Mouse (Mus musculus): Measurements from ENCODE around the gene Tnpo2. TPM values are rescaled to one million over a fixed set of nuclear protein-coding genes. Genes with fewer than 3 reads are reported as not detected.

The Tnpo2 gene
- 100 to 1,000 TPM; 145 to 159 TPM for total RNA-seq (2021)

GRCm38 (mm10) chr8:85036718-85037365, at the start of gene Tnpo2:
TSS of gene Tnpo2 (plus strand) at chr8:85036915.
- peak; percentile 73 to 78 for DNase-seq (ENCODE audit: extremely low spot score in 1 of 2, low spot score in 1 of 2)

GRCm38 (mm10) chr8:84987388-84987787, 49.3 kb upstream of the Tnpo2 start:
- no peak for DNase-seq (ENCODE audit: extremely low spot score in 1 of 2, low spot score in 1 of 2)

- no peak for DNase-seq (ENCODE audit: extremely low spot score in 1 of 2, low spot score in 1 of 2)
Observed at GRCm38 (mm10) chr8:84987903-84988302, 48.8 kb upstream of the Tnpo2 start.

- DNase-seq (ENCODE audit: extremely low spot score in 1 of 2, low spot score in 1 of 2), result no peak
Observed at GRCm38 (mm10) chr8:84989311-84989731, 47.4 kb upstream of the Tnpo2 start.

- peak; percentile 85 to 89 for DNase-seq (ENCODE audit: extremely low spot score in 1 of 2, low spot score in 1 of 2)
Observed at GRCm38 (mm10) chr8:84989810-84990209, 46.9 kb upstream of the Tnpo2 start.

- peak; percentile 88 to 93 for DNase-seq (ENCODE audit: extremely low spot score in 1 of 2, low spot score in 1 of 2)
Observed at GRCm38 (mm10) chr8:84990349-84990748, 46.4 kb upstream of the Tnpo2 start, which contains the start of gene Hook2. TSS of gene Hook2 (plus strand) at chr8:84990603.

- DNase-seq (ENCODE audit: extremely low spot score in 1 of 2, low spot score in 1 of 2), result no peak
Observed at GRCm38 (mm10) chr8:84990836-84991235, 45.9 kb upstream of the Tnpo2 start.

GRCm38 (mm10) chr8:84994375-84994774, 42.3 kb upstream of the Tnpo2 start:
- no peak for DNase-seq (ENCODE audit: extremely low spot score in 1 of 2, low spot score in 1 of 2)

- no peak for DNase-seq (ENCODE audit: extremely low spot score in 1 of 2, low spot score in 1 of 2)
Observed at GRCm38 (mm10) chr8:84995680-84996079, 41.0 kb upstream of the Tnpo2 start.

- DNase-seq (ENCODE audit: extremely low spot score in 1 of 2, low spot score in 1 of 2), result no peak
Observed at GRCm38 (mm10) chr8:84996978-84997377, 39.7 kb upstream of the Tnpo2 start.

- peak; percentile 82 to 98 for DNase-seq (ENCODE audit: extremely low spot score in 1 of 2, low spot score in 1 of 2)
Observed at GRCm38 (mm10) chr8:84997649-84998295, 38.9 kb upstream of the Tnpo2 start.

GRCm38 (mm10) chr8:85007686-85008085, 29.0 kb upstream of the Tnpo2 start:
- DNase-seq (ENCODE audit: extremely low spot score in 1 of 2, low spot score in 1 of 2), result no peak

GRCm38 (mm10) chr8:85011242-85011641, 25.5 kb upstream of the Tnpo2 start:
- DNase-seq (ENCODE audit: extremely low spot score in 1 of 2, low spot score in 1 of 2), result no peak

- peak; percentile 56 to 73 for DNase-seq (ENCODE audit: extremely low spot score in 1 of 2, low spot score in 1 of 2)
Observed at GRCm38 (mm10) chr8:85013230-85013840, 23.4 kb upstream of the Tnpo2 start.

- DNase-seq (ENCODE audit: extremely low spot score in 1 of 2, low spot score in 1 of 2), result no peak
Observed at GRCm38 (mm10) chr8:85014431-85014830, 22.3 kb upstream of the Tnpo2 start, which contains the start of gene Best2. TSS of gene Best2 (minus strand) at chr8:85014531.

GRCm38 (mm10) chr8:85016724-85017123, 20.0 kb upstream of the Tnpo2 start:
- no peak for DNase-seq (ENCODE audit: extremely low spot score in 1 of 2, low spot score in 1 of 2)

- no peak for DNase-seq (ENCODE audit: extremely low spot score in 1 of 2, low spot score in 1 of 2)
Observed at GRCm38 (mm10) chr8:85017209-85017608, 19.5 kb upstream of the Tnpo2 start.

GRCm38 (mm10) chr8:85021514-85022055, 15.1 kb upstream of the Tnpo2 start:
- DNase-seq (ENCODE audit: extremely low spot score in 1 of 2, low spot score in 1 of 2), result no peak

- DNase-seq (ENCODE audit: extremely low spot score in 1 of 2, low spot score in 1 of 2), result no peak
Observed at GRCm38 (mm10) chr8:85023846-85024245, 12.9 kb upstream of the Tnpo2 start.

- peak; percentile 68 to 75 for DNase-seq (ENCODE audit: extremely low spot score in 1 of 2, low spot score in 1 of 2)
Observed at GRCm38 (mm10) chr8:85025098-85025932, 11.4 kb upstream of the Tnpo2 start, which contains the start of gene Asna1. TSS of gene Asna1 (minus strand) at chr8:85025281.

Measured in layer of hippocampus, postnatal 25 days (tissue).